In genomic region chr16:67001707-67002106, GRCm38 (mm10) we compare ENCODE assay signal across 20 mouse cellular contexts.
DNase-seq lines count a peak whose midpoint lies in the region; ATAC-seq lines count a peak whose summit lies in the region.
"Had no signal": no experiment of that assay in that cellular context is flagged by ENCODE, and none has a peak within 500 bp of the region (broad histone marks: within the 10 kb centered on the region; RNA-seq: fewer than 3 reads in every experiment).

No protein-coding gene starts in this region.

- no peak overlapping the region for H3K9ac ChIP-seq in forebrain, embryonic 16.5 days (replicated peaks; ENCODE audit: low read depth, low read length)
- H3K9ac ChIP-seq: embryonic facial prominence, embryonic 12.5 days; hindbrain, embryonic 15.5 days; liver, postnatal 0 days; midbrain, embryonic 12.5 days; neural tube, embryonic 12.5 days had no signal

- no peaks in the 10 kb centered on the region for H3K27me3 ChIP-seq in forebrain, embryonic 16.5 days (replicated peaks; ENCODE audit: control insufficient read depth, insufficient read depth, low read length)
- H3K27me3 ChIP-seq: embryonic facial prominence, embryonic 12.5 days; hindbrain, embryonic 15.5 days; midbrain, embryonic 12.5 days; neural tube, embryonic 12.5 days had no signal

- DNase-seq in frontal cortex, postnatal 36 days (ENCODE audit: low spot score in 2 of 2) = peak; percentile 33 to 68
- no peak for DNase-seq in frontal cortex, postnatal 14 days (ENCODE audit: low spot score in 2 of 2)
- peak; percentile 84 for DNase-seq in brain, adult 2 months (ENCODE audit: low read depth, low spot score)
- peak; percentile 28 to 43 for DNase-seq in left cerebral cortex, postnatal 14 days (ENCODE audit: low spot score in 2 of 2)
- DNase-seq in urinary bladder, postnatal 25 days (ENCODE audit: low spot score) = no peak
- no peak for DNase-seq in natural killer cell, adult 2 months (ENCODE audit: low spot score in 2 of 2)
- DNase-seq: cerebellum, adult 11 months; cerebellum, postnatal 10 days; heart, adult 2 months; heart, postnatal 36 days; liver, postnatal 0 days; lung, postnatal 10 days had no signal

- ATAC-seq in forebrain, embryonic 16.5 days = peak; percentile 88
- ATAC-seq: intestine, postnatal 0 days; liver, postnatal 0 days had no signal

- H3K4me2 ChIP-seq in forebrain, embryonic 16.5 days (ENCODE audit: low read length) = no peak overlapping the region
- H3K4me2 ChIP-seq: embryonic facial prominence, embryonic 12.5 days; hindbrain, embryonic 15.5 days; midbrain, embryonic 12.5 days; neural tube, embryonic 12.5 days had no signal

- intact Hi-C loops in left cerebral cortex, postnatal 14 days (cut with DNase I) = no loop called here

- peaks cover 2% of the 10 kb centered on the region; the same call in 1 of the 2 replicates for H3K4me1 ChIP-seq in forebrain, embryonic 16.5 days (replicated peaks; ENCODE audit: control insufficient read depth, insufficient read depth, low read length)
- H3K4me1 ChIP-seq: embryonic facial prominence, embryonic 12.5 days; hindbrain, embryonic 15.5 days; limb, embryonic 10.5 days; midbrain, embryonic 12.5 days; neural tube, embryonic 12.5 days had no signal

- WGBS in forebrain, embryonic 16.5 days = 51% methylated on average over 4 of the region's 4 CpGs

- no peak overlapping the region; the same call in 1 of the 2 replicates for H3K27ac ChIP-seq in forebrain, embryonic 16.5 days (ENCODE audit: low read length)
- H3K27ac ChIP-seq: embryonic facial prominence, embryonic 12.5 days; heart, adult 2 months; hindbrain, embryonic 15.5 days; limb, embryonic 10.5 days; midbrain, embryonic 12.5 days; neural tube, embryonic 12.5 days had no signal

- no peaks in the 10 kb centered on the region for H3K9me3 ChIP-seq in forebrain, embryonic 16.5 days (ENCODE audit: control insufficient read depth, low read length)
- H3K9me3 ChIP-seq: embryonic facial prominence, embryonic 12.5 days; hindbrain, embryonic 15.5 days; limb, embryonic 10.5 days; midbrain, embryonic 12.5 days; neural tube, embryonic 12.5 days had no signal

- no peak overlapping the region for H3K4me3 ChIP-seq in forebrain, embryonic 16.5 days (replicated peaks; ENCODE audit: low read length)
- H3K4me3 ChIP-seq: embryonic facial prominence, embryonic 12.5 days; erythroblast, embryonic 14.5 days; heart, adult 2 months; hindbrain, embryonic 15.5 days; limb, embryonic 10.5 days; midbrain, embryonic 12.5 days; neural tube, embryonic 12.5 days had no signal

- H3K36me3 ChIP-seq in forebrain, embryonic 16.5 days (ENCODE audit: control insufficient read depth, insufficient read depth) = no peaks in the 10 kb centered on the region
- H3K36me3 ChIP-seq: embryonic facial prominence, embryonic 12.5 days; hindbrain, embryonic 15.5 days; limb, embryonic 10.5 days; midbrain, embryonic 12.5 days; neural tube, embryonic 12.5 days had no signal

Comparison
In these comparisons a context has a peak if more than half of its experiments do, and no peak if none do; other contexts are left out.
1. DNase-seq: peak in frontal cortex, postnatal 36 days (2 of 2), brain, adult 2 months (single experiment) and left cerebral cortex, postnatal 14 days (2 of 2); none in frontal cortex, postnatal 14 days (0 of 2), urinary bladder, postnatal 25 days (single experiment) and natural killer cell, adult 2 months (0 of 2).